Mouse (Mus musculus) frontal cortex, postnatal 25 days (tissue): Measurements from ENCODE around the gene Ncoa1.
"Not testable (repeated sequence)": the region's sequence is repeated elsewhere in the genome, so short reads cannot be mapped to it uniquely, and the experiment has no call there.

Experiments used
- DNase-seq, 2 experiments: peaks; one replicate each; pipeline ENCODE4 v3.0.0; 2022; ENCODE audit warnings: low spot score in 2 of 2

Gene Ncoa1

GRCm38 (mm10) chr12:4396221-4396620 is 80.8 kb downstream of the Ncoa1 start:
- DNase-seq: no peak

GRCm38 (mm10) chr12:4392590-4392989 is 84.4 kb downstream of the Ncoa1 start:
- no peak for DNase-seq

DNA sequence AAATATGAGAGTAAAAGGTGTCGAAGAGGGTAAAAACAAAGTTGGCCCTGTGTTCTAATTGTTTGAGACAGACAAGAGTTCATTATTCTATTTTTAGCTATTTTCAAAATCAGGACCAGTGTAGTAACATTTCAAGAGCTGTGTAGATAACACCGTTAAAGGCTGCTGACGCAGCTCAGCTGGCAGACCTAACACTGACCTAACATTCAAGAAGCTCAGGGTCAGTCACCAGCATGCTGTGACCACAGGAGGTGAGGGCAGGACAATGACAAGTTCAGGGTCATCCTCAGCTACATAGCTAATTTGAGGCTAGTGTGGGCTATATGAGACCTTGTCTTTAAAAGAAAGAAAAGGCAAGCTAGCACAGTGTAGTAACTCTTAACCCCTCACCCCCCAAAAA is 84.9 kb downstream of the Ncoa1 start:
- no peak for DNase-seq

GRCm38 (mm10) chr12:4391256-4391655 is 85.7 kb downstream of the Ncoa1 start:
- DNase-seq: no peak

- DNase-seq: no peak
Measured at GRCm38 (mm10) chr12:4390721-4391120, 86.3 kb downstream of the Ncoa1 start.

DNA sequence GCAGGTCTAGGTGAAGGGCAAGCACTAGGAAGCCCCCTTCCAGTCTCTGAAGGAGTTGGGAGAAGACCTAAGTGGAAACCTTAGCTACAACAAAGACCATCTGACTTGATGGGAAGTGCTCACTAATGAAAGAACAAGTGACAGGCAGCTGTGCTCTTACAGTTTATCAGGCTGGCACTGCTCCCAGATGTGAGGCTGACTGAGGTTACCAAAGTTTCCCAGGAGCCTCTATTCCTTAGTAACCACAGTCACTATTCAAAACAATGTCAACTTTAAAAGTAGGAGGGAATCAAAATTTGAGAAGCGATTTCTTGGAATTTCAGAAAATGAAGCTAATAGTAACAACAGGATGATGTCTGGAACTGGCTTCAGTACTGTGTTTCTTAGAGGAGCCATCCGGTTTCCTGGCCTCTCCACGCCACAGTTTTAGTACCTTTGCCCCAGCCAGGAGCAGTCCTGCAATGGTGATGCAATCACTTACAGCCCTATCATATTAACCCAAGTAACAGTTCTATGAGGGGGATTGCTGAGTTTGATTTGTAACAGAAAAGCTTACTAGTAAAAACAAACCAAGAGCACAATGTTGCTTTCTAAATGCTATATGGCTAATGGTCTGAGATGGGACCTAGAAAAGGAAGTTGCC is 90.8 kb downstream of the Ncoa1 start:
- DNase-seq: no peak

- DNase-seq: no peak
Measured at GRCm38 (mm10) chr12:4383061-4383460, 93.9 kb downstream of the Ncoa1 start.

- DNase-seq: no peak
Measured at GRCm38 (mm10) chr12:4379298-4379957, 97.6 kb downstream of the Ncoa1 start.

- no peak for DNase-seq
Measured at GRCm38 (mm10) chr12:4376475-4376874, 100.5 kb downstream of the Ncoa1 start.

DNA sequence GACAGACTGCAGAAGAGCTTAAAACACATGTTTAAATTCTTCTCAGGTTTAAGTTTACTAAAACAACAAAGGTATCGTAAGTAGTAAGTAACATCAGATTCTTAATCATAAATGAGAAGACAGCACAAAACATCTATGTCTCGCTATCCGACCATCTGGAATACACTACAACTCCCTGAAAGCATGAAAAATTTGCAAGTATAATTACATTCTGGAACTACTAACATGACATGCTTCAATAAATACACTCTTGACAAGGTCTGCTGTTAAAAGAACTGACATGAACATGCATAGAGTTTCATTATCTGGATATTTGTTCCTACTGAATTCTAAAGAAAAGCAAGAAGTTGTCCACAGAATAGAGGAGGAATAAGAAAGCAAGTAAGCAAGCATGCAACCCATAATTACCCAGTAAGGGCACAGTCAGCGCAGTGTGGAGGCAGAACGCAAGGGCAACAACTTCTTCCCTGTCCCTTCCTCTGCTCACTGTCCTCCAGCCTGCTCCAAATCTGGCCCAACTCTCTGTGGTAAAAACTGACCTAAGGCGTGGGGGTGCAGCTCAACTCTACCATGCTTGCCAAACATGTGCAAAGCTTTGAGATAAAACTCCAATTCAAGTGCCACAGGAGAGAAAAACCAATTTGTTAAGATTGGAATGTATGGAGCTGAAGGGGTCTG is 102.0 kb downstream of the Ncoa1 start:
- no peak for DNase-seq

- DNase-seq: no peak
Measured at GRCm38 (mm10) chr12:4371406-4371805, 105.6 kb downstream of the Ncoa1 start.

GRCm38 (mm10) chr12:4365951-4366350 is 111.0 kb downstream of the Ncoa1 start:
- no peak for DNase-seq

GRCm38 (mm10) chr12:4359475-4359874 is 117.5 kb downstream of the Ncoa1 start:
- no peak for DNase-seq

DNA sequence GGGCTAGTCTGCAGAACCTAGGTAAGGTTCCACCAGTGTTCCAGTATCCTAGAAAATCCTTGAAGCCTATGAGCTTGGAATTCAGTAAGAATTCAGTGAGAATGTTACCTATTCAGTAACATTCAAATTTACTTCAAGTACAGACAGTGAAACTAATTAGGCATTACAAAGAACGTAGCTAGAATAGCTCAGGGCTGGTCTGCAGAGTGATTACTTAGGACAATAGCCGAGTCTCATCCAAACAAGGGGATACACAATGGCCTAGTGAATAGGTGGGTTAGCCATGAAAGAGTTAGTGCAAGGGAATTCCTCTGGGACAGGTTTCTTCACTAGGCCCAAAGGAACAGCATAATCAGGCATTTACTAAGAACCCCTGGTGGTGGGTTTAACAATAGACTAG is 118.3 kb downstream of the Ncoa1 start:
- DNase-seq: not testable (repeated sequence)

- DNase-seq: no peak
Measured at GRCm38 (mm10) chr12:4358100-4358499, 118.9 kb downstream of the Ncoa1 start.

GRCm38 (mm10) chr12:4356834-4357445 is 120.0 kb downstream of the Ncoa1 start:
- no peak for DNase-seq

DNA sequence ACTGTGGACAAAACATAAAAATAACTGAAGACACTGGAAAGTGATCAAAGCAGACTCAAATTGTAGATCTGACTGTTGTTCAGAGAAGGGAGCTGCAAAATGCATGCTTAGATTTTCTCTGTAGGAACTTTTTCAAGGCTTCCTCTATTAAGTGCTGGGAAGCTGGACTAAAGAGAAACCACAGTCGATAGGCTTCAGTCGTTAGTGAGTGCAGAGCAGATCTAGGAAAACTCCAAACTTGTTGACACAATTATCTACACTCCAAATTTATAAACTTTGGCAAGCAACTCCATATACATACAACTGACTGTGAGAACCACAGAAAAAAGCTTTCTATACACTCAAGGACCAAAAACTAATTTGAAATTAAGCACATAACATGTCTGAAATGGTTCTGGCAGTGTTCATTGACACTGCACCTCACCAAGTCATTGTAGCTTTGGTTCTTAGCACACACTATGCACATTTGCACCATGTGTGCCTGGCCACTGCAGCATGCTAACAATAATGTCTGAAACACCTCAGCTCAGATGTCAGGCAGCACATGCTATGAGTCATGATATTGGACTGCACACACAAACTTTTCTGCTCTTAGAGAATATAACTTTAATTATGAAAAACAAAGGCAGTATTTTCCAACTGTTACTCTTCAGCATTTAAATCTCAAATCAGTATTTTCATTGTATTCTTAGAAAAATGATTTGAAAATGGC is 121.8 kb downstream of the Ncoa1 start:
- no peak for DNase-seq

- DNase-seq: no peak
Measured at GRCm38 (mm10) chr12:4343216-4343615, 133.8 kb downstream of the Ncoa1 start.

GRCm38 (mm10) chr12:4342087-4342486 is 134.9 kb downstream of the Ncoa1 start:
- DNase-seq: no peak

- no peak for DNase-seq
Measured at GRCm38 (mm10) chr12:4340325-4340924, 136.6 kb downstream of the Ncoa1 start.

DNA sequence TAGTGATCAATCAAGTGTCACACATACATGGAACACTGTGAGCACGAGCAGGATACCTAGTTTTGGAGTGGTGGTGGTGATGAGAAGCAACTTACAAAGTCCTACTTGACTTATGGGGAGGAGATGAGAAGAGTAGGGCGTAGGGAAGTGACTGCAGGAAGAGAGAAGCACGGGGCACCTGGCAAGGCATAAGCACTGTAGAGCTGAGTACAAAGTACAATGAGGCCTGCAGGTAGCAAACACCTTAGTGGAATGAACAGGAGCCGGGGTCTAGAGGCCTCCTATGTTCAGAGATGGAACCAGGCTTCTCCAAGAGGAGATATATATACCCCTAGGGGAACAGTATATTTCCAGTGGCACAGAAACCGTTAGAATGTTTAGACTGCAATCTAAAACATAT is 153.4 kb downstream of the Ncoa1 start:
- no peak for DNase-seq

DNA sequence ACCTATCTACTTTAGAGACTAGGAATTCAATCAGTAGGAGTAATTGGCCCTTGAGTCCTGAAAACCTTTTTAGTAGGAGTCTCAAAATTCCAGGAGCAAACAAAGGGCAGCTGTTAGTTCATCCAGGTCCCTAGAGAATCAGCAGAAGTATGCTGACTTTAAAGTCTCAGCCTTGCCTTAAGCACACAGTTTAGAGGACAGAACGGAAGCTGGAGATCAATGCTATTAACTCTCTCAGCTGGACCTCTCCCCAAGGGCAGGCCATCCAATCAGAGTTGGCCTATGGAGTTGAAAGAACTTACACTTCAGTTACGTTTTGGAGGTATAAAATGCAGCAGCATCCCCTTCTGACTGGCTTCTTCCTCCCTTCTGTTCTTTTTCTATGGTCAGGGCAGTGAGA is 154.8 kb downstream of the Ncoa1 start:
- no peak for DNase-seq
